Mouse (Mus musculus): ENCODE results near the gene Traf3. TPM values are rescaled to one million over a fixed set of nuclear protein-coding genes. Genes with fewer than 3 reads are reported as not detected.

The Traf3 gene
- polyA plus RNA-seq, 1 experiment = 12.2 TPM

DNA sequence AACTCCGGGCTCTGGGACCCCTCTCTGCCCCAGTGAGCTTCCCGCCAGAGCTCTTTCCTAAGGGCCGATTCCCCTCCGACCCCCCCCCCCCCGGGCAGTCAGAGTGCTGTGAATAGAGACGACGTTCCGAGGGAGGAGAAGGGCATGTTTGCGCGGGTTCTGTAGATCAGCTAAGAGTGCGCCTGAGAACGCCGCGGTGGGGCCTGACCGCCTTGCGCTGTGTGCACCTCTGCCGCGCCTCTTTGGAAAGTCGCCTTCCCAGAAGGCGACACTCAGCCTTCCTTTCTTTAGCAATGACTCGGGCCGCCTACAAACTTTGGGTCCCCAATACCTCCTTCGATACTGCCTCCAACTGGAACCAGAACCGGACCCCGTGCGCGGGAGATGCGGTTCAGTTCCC lies 105.2 kb downstream of the Traf3 start:
- Histone ChIP-seq H3K4me3 (ENCODE audit: insufficient read depth, low read depth, low read length) (peak overlapping the region; percentile 72), H3K4me1 (ENCODE audit: control insufficient read depth, insufficient read depth, low read length) (peaks cover 10% of the 10 kb centered on the region; the same call in 1 of the 2 replicates), H3K27ac (ENCODE audit: insufficient read depth, low read depth, low read length) (peak overlapping the region; percentile 81), H3K36me3 (ENCODE audit: control insufficient read depth, insufficient read depth, low read length) (no peaks in the 10 kb centered on the region), H3K27me3 (replicated peaks; ENCODE audit: control insufficient read depth, insufficient read depth, low read length) (no peaks in the 10 kb centered on the region)
- DNase-seq = no peak
- 5% methylated on average over 28 of the region's 28 CpGs for WGBS
- no peak for TF ChIP-seq CTCF (conservative IDR thresholded peaks at IDR 0.05; ENCODE audit: insufficient read depth, insufficient read length, low read depth, low read length)
- no peak for TF ChIP-seq POLR2A (IDR thresholded peaks at IDR 0.05; ENCODE audit: low read depth, low read length)

DNA sequence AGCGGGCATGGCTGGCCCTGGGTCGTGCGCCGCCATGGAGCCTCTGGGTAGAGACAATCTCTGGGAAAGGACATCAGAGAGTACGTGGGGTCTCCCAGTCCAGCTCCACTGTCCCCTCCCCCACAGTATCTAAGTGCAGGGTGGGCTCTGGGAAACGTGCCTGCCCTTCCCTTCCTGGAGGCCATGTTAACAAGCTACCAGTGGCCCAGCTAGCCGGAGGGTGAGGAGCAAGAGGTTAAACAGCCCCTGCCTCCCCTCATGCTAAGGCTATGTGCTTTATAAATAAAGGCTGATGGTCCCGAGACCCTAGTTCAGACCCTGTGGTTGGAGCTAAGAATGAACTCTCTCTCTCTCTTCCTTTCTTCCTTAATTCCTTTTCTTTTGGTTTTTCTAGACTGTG lies 105.8 kb downstream of the Traf3 start:
- peaks cover 10% of the 10 kb centered on the region; the same call in 1 of the 2 replicates for H3K4me1 ChIP-seq (ENCODE audit: control insufficient read depth, insufficient read depth, low read length)
- no peaks in the 10 kb centered on the region for H3K36me3 ChIP-seq (ENCODE audit: control insufficient read depth, insufficient read depth, low read length)
- 16% methylated on average over 8 of the region's 8 CpGs for WGBS
- H3K27me3 ChIP-seq (replicated peaks; ENCODE audit: control insufficient read depth, insufficient read depth, low read length) = no peaks in the 10 kb centered on the region
- no peak for TF ChIP-seq POLR2A (IDR thresholded peaks at IDR 0.05; ENCODE audit: low read depth, low read length)
- no peak for TF ChIP-seq CTCF (conservative IDR thresholded peaks at IDR 0.05; ENCODE audit: insufficient read depth, insufficient read length, low read depth, low read length)
- DNase-seq = no peak
- peak overlapping the region; percentile 72 for H3K4me3 ChIP-seq (ENCODE audit: insufficient read depth, low read depth, low read length)
- H3K27ac ChIP-seq (ENCODE audit: insufficient read depth, low read depth, low read length) = no peak overlapping the region

DNA sequence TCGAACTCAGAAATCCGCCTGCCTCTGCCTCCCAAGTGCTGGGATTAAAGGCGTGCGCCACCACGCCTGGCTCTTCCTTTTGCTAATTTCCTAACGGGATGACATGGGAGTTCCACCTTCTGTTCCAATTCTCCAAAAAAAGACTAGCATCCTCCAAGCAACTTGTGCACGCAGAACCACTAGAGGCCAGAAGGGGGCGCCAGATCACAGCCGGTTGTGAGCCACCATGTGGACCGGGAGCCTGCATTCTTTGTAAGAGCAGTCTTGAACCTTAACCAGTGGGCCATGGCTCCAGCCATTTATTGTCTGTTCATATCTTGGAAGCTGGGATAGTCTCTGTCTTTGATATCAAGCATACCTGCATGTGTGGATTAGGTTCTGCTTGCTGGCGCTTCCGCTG lies 106.2 kb downstream of the Traf3 start:
- TF ChIP-seq CTCF (conservative IDR thresholded peaks at IDR 0.05; ENCODE audit: insufficient read depth, insufficient read length, low read depth, low read length) (peak; percentile 89), POLR2A (IDR thresholded peaks at IDR 0.05; ENCODE audit: low read depth, low read length) (no peak)
- Histone ChIP-seq H3K4me1 (ENCODE audit: control insufficient read depth, insufficient read depth, low read length) (peaks cover 10% of the 10 kb centered on the region; the same call in 1 of the 2 replicates), H3K36me3 (ENCODE audit: control insufficient read depth, insufficient read depth, low read length) (no peaks in the 10 kb centered on the region), H3K4me3 (ENCODE audit: insufficient read depth, low read depth, low read length) (no peak overlapping the region), H3K27me3 (replicated peaks; ENCODE audit: control insufficient read depth, insufficient read depth, low read length) (no peaks in the 10 kb centered on the region), H3K27ac (ENCODE audit: insufficient read depth, low read depth, low read length) (no peak overlapping the region)
- 22% methylated on average over 12 of the region's 12 CpGs for WGBS
- DNase-seq = peak; percentile 87

DNA sequence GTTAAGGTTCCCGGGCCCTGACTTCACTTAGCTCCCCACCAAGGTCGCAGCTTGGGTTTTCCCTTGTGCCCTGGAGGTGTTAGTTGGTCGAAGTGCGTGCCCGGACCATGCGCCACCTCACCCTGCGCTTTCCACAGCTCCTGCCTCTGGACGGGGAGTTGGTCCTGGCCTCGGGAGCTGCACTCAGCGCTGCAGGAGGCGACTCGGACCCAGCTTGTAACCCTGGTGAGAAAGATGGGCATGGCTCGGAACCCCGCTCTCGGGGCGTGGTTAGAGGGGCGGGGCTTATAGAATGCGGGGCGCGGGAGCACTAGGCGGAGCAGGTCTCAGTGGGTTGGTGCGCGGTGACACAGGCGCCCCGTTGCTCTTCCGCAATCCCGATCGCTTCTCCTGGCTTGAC lies 107.8 kb downstream of the Traf3 start:
- H3K36me3 ChIP-seq (ENCODE audit: control insufficient read depth, insufficient read depth, low read length) = no peaks in the 10 kb centered on the region
- no peaks in the 10 kb centered on the region for H3K27me3 ChIP-seq (replicated peaks; ENCODE audit: control insufficient read depth, insufficient read depth, low read length)
- WGBS = 24% methylated on average over 28 of the region's 28 CpGs
- TF ChIP-seq CTCF (conservative IDR thresholded peaks at IDR 0.05; ENCODE audit: insufficient read depth, insufficient read length, low read depth, low read length) (no peak), POLR2A (IDR thresholded peaks at IDR 0.05; ENCODE audit: low read depth, low read length) (no peak)
- H3K4me1 ChIP-seq (ENCODE audit: control insufficient read depth, insufficient read depth, low read length) = peaks cover 10% of the 10 kb centered on the region; the same call in 1 of the 2 replicates
- no peak overlapping the region for H3K27ac ChIP-seq (ENCODE audit: insufficient read depth, low read depth, low read length)
- DNase-seq = no peak
- H3K4me3 ChIP-seq (ENCODE audit: insufficient read depth, low read depth, low read length) = no peak overlapping the region

DNA sequence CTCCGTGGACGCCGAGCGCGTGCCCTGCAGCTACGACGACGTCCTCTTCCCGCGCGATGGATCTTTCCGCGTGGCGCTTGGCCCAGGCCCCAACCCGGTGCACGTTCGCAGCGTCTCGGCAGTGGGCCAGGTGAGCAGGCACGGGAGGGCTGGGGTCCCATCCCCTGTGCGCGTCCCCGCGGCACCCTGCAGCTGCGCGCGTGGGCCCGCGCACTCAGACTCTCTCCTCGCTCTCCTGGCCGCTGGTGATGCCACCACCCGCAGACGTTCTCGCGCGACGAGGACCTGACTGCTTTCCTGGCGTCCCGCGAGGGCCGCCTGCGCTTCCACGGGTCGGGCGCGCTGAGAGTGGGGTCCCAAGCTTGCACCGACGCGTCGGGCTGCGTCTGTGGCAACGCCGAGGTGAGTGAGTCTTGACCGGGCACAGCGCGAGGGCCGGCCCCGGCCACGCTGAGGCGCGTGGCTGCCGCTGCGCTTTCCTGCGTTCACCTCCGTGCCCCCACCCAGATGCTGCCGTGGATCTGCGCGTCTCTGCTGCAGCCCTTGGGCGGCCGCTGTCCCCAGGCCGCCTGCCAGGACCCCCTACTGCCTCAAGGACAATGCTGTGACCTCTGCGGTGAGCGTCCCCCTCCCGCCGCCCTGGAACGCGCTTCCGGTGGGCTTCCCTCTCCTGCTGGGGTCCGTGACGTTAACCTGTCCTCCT lies 108.4 kb downstream of the Traf3 start:
- peak overlapping the region; percentile 19; the same call in 1 of the 2 replicates for H3K4me3 ChIP-seq (ENCODE audit: insufficient read depth, low read depth, low read length)
- no peaks in the 10 kb centered on the region for H3K36me3 ChIP-seq (ENCODE audit: control insufficient read depth, insufficient read depth, low read length)
- peaks cover 10% of the 10 kb centered on the region; the same call in 1 of the 2 replicates for H3K4me1 ChIP-seq (ENCODE audit: control insufficient read depth, insufficient read depth, low read length)
- no peak for DNase-seq
- TF ChIP-seq CTCF (conservative IDR thresholded peaks at IDR 0.05; ENCODE audit: insufficient read depth, insufficient read length, low read depth, low read length) (no peak), POLR2A (IDR thresholded peaks at IDR 0.05; ENCODE audit: low read depth, low read length) (no peak)
- WGBS = 31% methylated on average over 80 of the region's 80 CpGs
- H3K27ac ChIP-seq (ENCODE audit: insufficient read depth, low read depth, low read length) = no peak overlapping the region
- H3K27me3 ChIP-seq (replicated peaks; ENCODE audit: control insufficient read depth, insufficient read depth, low read length) = no peaks in the 10 kb centered on the region

DNA sequence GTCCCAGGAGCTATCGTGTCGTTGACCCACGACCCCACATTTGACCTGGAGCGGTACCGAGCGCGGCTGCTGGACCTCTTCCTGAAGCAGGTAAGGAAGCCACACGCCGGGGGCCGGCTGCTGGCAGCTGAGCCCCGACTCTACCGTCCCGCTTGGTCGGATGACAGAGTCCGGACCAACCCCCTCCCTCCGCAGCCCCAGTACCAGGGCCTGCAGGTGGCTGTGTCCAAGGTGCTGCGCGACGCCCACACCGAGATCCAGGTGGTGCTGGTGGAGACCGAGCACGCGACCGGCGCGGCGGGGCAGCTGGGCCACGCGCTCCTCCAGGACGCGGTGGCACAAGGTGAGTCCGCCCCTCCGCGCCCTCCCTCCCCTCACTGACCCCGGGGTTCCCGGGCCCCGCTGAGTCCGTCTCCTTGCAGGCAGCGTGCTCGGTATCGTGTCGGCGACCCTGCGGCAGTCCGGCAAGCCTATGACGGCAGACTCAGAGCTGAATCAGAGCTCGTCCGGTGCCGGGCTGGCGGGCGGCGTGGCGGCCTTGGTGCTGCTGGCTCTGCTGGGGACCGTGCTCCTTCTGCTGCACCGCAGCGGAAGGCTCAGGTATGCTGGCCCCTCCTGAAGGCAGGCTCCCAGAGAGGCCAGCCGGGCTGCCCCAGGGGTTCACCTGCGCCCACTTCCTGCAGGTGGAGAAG lies 109.1 kb downstream of the Traf3 start:
- TF ChIP-seq POLR2A (IDR thresholded peaks at IDR 0.05; ENCODE audit: low read depth, low read length) (no peak), CTCF (conservative IDR thresholded peaks at IDR 0.05; ENCODE audit: insufficient read depth, insufficient read length, low read depth, low read length) (no peak)
- Histone ChIP-seq H3K27me3 (replicated peaks; ENCODE audit: control insufficient read depth, insufficient read depth, low read length) (no peaks in the 10 kb centered on the region), H3K4me1 (ENCODE audit: control insufficient read depth, insufficient read depth, low read length) (peaks cover 10% of the 10 kb centered on the region; the same call in 1 of the 2 replicates), H3K4me3 (ENCODE audit: insufficient read depth, low read depth, low read length) (peak overlapping the region; percentile 4; the same call in 1 of the 2 replicates), H3K36me3 (ENCODE audit: control insufficient read depth, insufficient read depth, low read length) (no peaks in the 10 kb centered on the region), H3K27ac (ENCODE audit: insufficient read depth, low read depth, low read length) (no peak overlapping the region)
- no peak for DNase-seq
- WGBS = 23% methylated on average over 58 of the region's 58 CpGs

DNA sequence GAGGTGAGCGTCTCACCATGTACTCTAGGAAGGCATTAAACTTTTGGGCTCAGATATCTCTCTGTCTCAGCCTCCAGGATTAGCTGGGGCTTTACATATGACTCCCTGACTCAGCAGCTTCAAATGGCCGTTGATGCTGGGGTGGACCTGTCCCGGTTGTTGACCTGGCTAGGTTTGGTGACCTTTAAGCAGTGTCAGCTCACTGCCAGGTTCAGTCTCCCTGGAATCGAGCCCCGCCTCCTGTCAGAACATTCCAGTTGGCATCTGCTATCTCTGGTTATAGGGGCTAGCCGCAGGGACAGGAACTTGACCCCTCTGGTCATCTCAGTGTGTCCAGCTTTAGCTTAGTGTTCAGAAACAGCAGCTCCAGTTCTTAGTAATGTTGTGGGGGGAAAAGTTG lies 110.2 kb downstream of the Traf3 start:
- no peak overlapping the region for H3K27ac ChIP-seq (ENCODE audit: insufficient read depth, low read depth, low read length)
- H3K36me3 ChIP-seq (ENCODE audit: control insufficient read depth, insufficient read depth, low read length) = no peaks in the 10 kb centered on the region
- peak; percentile 62 for DNase-seq
- peaks cover 5% of the 10 kb centered on the region; the same call in 1 of the 2 replicates for H3K4me1 ChIP-seq (ENCODE audit: control insufficient read depth, insufficient read depth, low read length)
- H3K27me3 ChIP-seq (replicated peaks; ENCODE audit: control insufficient read depth, insufficient read depth, low read length) = no peaks in the 10 kb centered on the region
- H3K4me3 ChIP-seq (ENCODE audit: insufficient read depth, low read depth, low read length) = no peak overlapping the region
- WGBS = 48% methylated on average over 6 of the region's 6 CpGs
- no peak for TF ChIP-seq CTCF (conservative IDR thresholded peaks at IDR 0.05; ENCODE audit: insufficient read depth, insufficient read length, low read depth, low read length)
- no peak for TF ChIP-seq POLR2A (IDR thresholded peaks at IDR 0.05; ENCODE audit: low read depth, low read length)
